Mouse (Mus musculus) heart, adult 18-20 months (tissue): ENCODE results near the gene Spata20. TPM values are rescaled to one million over a fixed set of nuclear protein-coding genes. Genes with fewer than 3 reads are reported as not detected.

ENCODE experiments used
- DNase-seq, 2 experiments: peaks; one replicate each; pipeline ENCODE4 v3.0.0; 2021 to 2022; ENCODE audit warnings: mixed read lengths in 1 of 2
- total RNA-seq, 2 experiments: library from RNA; stranded (reverse); gene quantifications; 2 replicates each; pipeline ENCODE4 v1.2.3; 2021

Gene Spata20
- total RNA-seq, 2 experiments from 2014 or later = 0.17 to 0.54 TPM

GRCm38 (mm10) chr11:94451091-94451773 lies 34.7 kb downstream of the Spata20 start:
- DNase-seq = peak; percentile 85 to 87

- DNase-seq = peak; percentile 74 to 81
Measured at GRCm38 (mm10) chr11:94449886-94450285, 36.1 kb downstream of the Spata20 start.

- DNase-seq = no peak
Measured at GRCm38 (mm10) chr11:94449239-94449638, 36.7 kb downstream of the Spata20 start.

GRCm38 (mm10) chr11:94447017-94447416 lies 39.0 kb downstream of the Spata20 start:
- no peak for DNase-seq

- no peak for DNase-seq
Measured at GRCm38 (mm10) chr11:94445300-94445699, 40.7 kb downstream of the Spata20 start.

- DNase-seq = no peak
Measured at GRCm38 (mm10) chr11:94444829-94445228, 41.1 kb downstream of the Spata20 start.

- DNase-seq = no peak
Measured at GRCm38 (mm10) chr11:94441752-94442151, 44.2 kb downstream of the Spata20 start.

- no peak for DNase-seq
Measured at GRCm38 (mm10) chr11:94441122-94441521, 44.9 kb downstream of the Spata20 start.

GRCm38 (mm10) chr11:94440421-94440820 lies 45.6 kb downstream of the Spata20 start:
- no peak for DNase-seq

GRCm38 (mm10) chr11:94429011-94429651 lies 56.8 kb downstream of the Spata20 start:
- no peak for DNase-seq

Other genes with a start within 250 kb of the Spata20 start
- gene Wfikkn2, start 240.2 kb downstream of the Spata20 start, total RNA-seq = 1 to 10 TPM; 5.8 to 6.6 TPM
- gene Gm21885, start 204.3 kb downstream of the Spata20 start, total RNA-seq = under 1 TPM in 1 of 2 experiments, not detected in 1; 0.77 TPM
- 10 to 100 TPM; 31.4 to 34.7 TPM for gene Luc7l3, start 164.2 kb downstream of the Spata20 start, total RNA-seq
- 100 to 1,000 TPM; 274 to 280 TPM for gene Ankrd40, start 158.2 kb downstream of the Spata20 start, total RNA-seq
- 1 to 10 TPM; 1.7 to 1.8 TPM for gene Abcc3, start 93.2 kb downstream of the Spata20 start, total RNA-seq
- gene Cacna1g, start 12.0 kb downstream of the Spata20 start, total RNA-seq = 10 to 100 TPM in 1 of 2 experiments, 1 to 10 TPM in 1; 8.7 to 10.1 TPM
- 10 to 100 TPM; 19.3 to 21.1 TPM for gene Epn3, start 13.8 kb upstream of the Spata20 start, total RNA-seq
- gene Mycbpap, start 35.6 kb upstream of the Spata20 start, total RNA-seq = 1 to 10 TPM in 1 of 2 experiments, under 1 TPM in 1; 0.67 to 1.5 TPM
- 10 to 100 TPM in 1 of 2 experiments, 1 to 10 TPM in 1; 8.5 to 10.3 TPM for gene Rsad1, start 63.1 kb upstream of the Spata20 start, total RNA-seq
- gene Chad, start 78.9 kb upstream of the Spata20 start, total RNA-seq = 1 to 10 TPM; 1.4 to 3.2 TPM
- gene Acsf2, start 115.7 kb upstream of the Spata20 start, total RNA-seq = 10 to 100 TPM; 30.4 to 33.5 TPM
- gene Lrrc59, start 143.6 kb upstream of the Spata20 start, total RNA-seq = 10 to 100 TPM; 32.0 to 32.6 TPM
- gene Mrpl27, start 167.6 kb upstream of the Spata20 start, total RNA-seq = 10 to 100 TPM; 60.9 to 62.7 TPM
- under 1 TPM; 0.10 to 0.23 TPM for gene Eme1, start 167.8 kb upstream of the Spata20 start, total RNA-seq
- gene Xylt2, start 191.3 kb upstream of the Spata20 start, total RNA-seq = 1 to 10 TPM; 6.1 to 6.9 TPM
- not detected for gene Gm11541, start 218.3 kb upstream of the Spata20 start, total RNA-seq